Mouse (Mus musculus) lung, embryonic 16.5 days (tissue): ENCODE data around the gene D3Ertd751e. TPM values are rescaled to one million over a fixed set of nuclear protein-coding genes. Genes with fewer than 3 reads are reported as not detected.

Source experiments
- ATAC-seq: fragments of 200-750 bp; cut with Nextera tagmentation; 2 replicates; pipeline ENCODE4 v1.8.0; 2017; ENCODE audit warnings: low read depth, mild to moderate bottlenecking, moderate library complexity
- H3K27ac ChIP-seq: fragments of 300-500 bp; sonication (generic); 2 replicates; pipeline ENCODE4 v1.5.1; 2014; ENCODE audit warnings: mild to moderate bottlenecking, control low read depth, low read length
- H3K27me3 ChIP-seq: fragments of 300-500 bp; sonication (generic); 2 replicates; pipeline ENCODE4 v1.6.1; 2014; ENCODE audit warnings: low read depth, low read length, mixed read lengths; ENCODE audit not compliant: control insufficient read depth, insufficient read depth
- H3K36me3 ChIP-seq: fragments of 300-500 bp; sonication (generic); 2 replicates; pipeline ENCODE4 v1.6.1; 2014; ENCODE audit warnings: low read length; ENCODE audit not compliant: control insufficient read depth, insufficient read depth
- H3K4me1 ChIP-seq: fragments of 300-500 bp; sonication (generic); replicated peaks from 2 replicates; pipeline ENCODE4 v1.6.1; 2014; ENCODE audit warnings: low read length, mixed read lengths; ENCODE audit not compliant: control insufficient read depth, insufficient read depth
- H3K4me2 ChIP-seq: fragments of 300-500 bp; sonication (generic); 2 replicates; pipeline ENCODE4 v1.6.1; 2014; ENCODE audit warnings: low read depth, low read length, control low read depth
- H3K4me3 ChIP-seq: fragments of 300-500 bp; sonication (generic); 2 replicates; pipeline ENCODE4 v1.5.1; 2014; ENCODE audit warnings: mild to moderate bottlenecking, low read length, control low read depth
- H3K9ac ChIP-seq: fragments of 300-500 bp; sonication (generic); 2 replicates; pipeline ENCODE4 v1.6.1; 2014; ENCODE audit warnings: low read length, control low read depth
- H3K9me3 ChIP-seq: fragments of 300-500 bp; sonication (generic); 2 replicates; pipeline ENCODE4 v1.6.1; 2016; ENCODE audit warnings: low read length; ENCODE audit not compliant: control insufficient read depth
- WGBS: fragments of 180-500 bp; shearing (Covaris S2); extraction: QIAGEN DNeasy Blood & Tissue Kit; methylation state at CpG from one replicate; pipeline ENCODE4 v1.1.7; 2014; 5-methylcytosine and 5-hydroxymethylcytosine counted together
- polyA plus RNA-seq: library from polyadenylated mRNA; unstranded; fragments of >200 nt; fragmentation: Nextera tagmentation; extraction: Ambion mirVana; gene quantifications from 2 replicates; pipeline ENCODE4 v1.2.1, GENCODE M21; 2015

The D3Ertd751e gene
- 16.9 and 19.6 TPM in 2 replicates for polyA plus RNA-seq

- peak; percentile 100 for ATAC-seq
- Histone ChIP-seq H3K4me1 (peaks cover 10% of the 10 kb centered on the region), H3K9ac (peak within 1 kb of the TSS; percentile 81), H3K4me3 (peak within 1 kb of the TSS; percentile 70), H3K27ac (peak within 1 kb of the TSS; percentile 90), H3K9me3 (no peaks in the 10 kb centered on the region), H3K27me3 (no peaks in the 10 kb centered on the region), H3K4me2 (peak within 1 kb of the TSS; percentile 88), H3K36me3 (no peaks in the 10 kb centered on the region)
- WGBS, result under 1% methylated on average over 62 of the region's 66 CpGs
These were observed at the start of gene D3Ertd751e, which contains the start of gene Sclt1 for GRCm38 (mm10) chr3:41742278-41742934. TSS of gene D3Ertd751e (plus strand) at chr3:41742611. TSS of gene Sclt1 (minus strand) at chr3:41742514.

- no peak overlapping the region for H3K4me2 ChIP-seq
- WGBS, result 67% methylated on average over 1 of the region's 1 CpGs
- no peaks in the 10 kb centered on the region for H3K4me1 ChIP-seq
- H3K4me3 ChIP-seq, result no peak overlapping the region
- no peak for ATAC-seq
- H3K9me3 ChIP-seq, result no peaks in the 10 kb centered on the region
- no peaks in the 10 kb centered on the region for H3K27me3 ChIP-seq
- no peak overlapping the region for H3K27ac ChIP-seq
- H3K9ac ChIP-seq, result no peak overlapping the region
- H3K36me3 ChIP-seq, result no peaks in the 10 kb centered on the region; the same call in 1 of the 2 replicates
These were observed 46.7 kb upstream of the D3Ertd751e start for GRCm38 (mm10) chr3:41695681-41696080.

GRCm38 (mm10) chr3:41741601-41742277 is 672 bp upstream of the D3Ertd751e start:
- Histone ChIP-seq H3K9ac (peak overlapping the region; percentile 76), H3K27me3 (no peaks in the 10 kb centered on the region), H3K27ac (peak overlapping the region; percentile 90), H3K4me2 (peak overlapping the region; percentile 82), H3K4me3 (peak overlapping the region; percentile 70), H3K36me3 (no peaks in the 10 kb centered on the region), H3K9me3 (no peaks in the 10 kb centered on the region), H3K4me1 (peaks cover 10% of the 10 kb centered on the region)
- ATAC-seq, result no peak
- WGBS, result under 1% methylated on average over 39 of the region's 39 CpGs

GRCm38 (mm10) chr3:41743436-41743835 is 1.0 kb downstream of the D3Ertd751e start:
- peak overlapping the region; percentile 24; the same call in 1 of the 2 replicates for H3K4me3 ChIP-seq
- no peaks in the 10 kb centered on the region for H3K9me3 ChIP-seq
- peaks cover 10% of the 10 kb centered on the region for H3K4me1 ChIP-seq
- H3K36me3 ChIP-seq, result no peaks in the 10 kb centered on the region
- no peak overlapping the region for H3K9ac ChIP-seq
- H3K4me2 ChIP-seq, result peak overlapping the region; percentile 88
- no peaks in the 10 kb centered on the region for H3K27me3 ChIP-seq
- no peak for ATAC-seq
- WGBS, result 33% methylated on average over 6 of the region's 6 CpGs
- no peak overlapping the region for H3K27ac ChIP-seq

- WGBS, result 75% methylated on average over 2 of the region's 2 CpGs
- Histone ChIP-seq H3K27me3 (no peaks in the 10 kb centered on the region), H3K4me1 (no peaks in the 10 kb centered on the region), H3K36me3 (no peaks in the 10 kb centered on the region), H3K4me2 (no peak overlapping the region), H3K9me3 (no peaks in the 10 kb centered on the region), H3K4me3 (no peak overlapping the region), H3K27ac (no peak overlapping the region), H3K9ac (no peak overlapping the region)
- ATAC-seq, result no peak
These were observed 12.1 kb downstream of the D3Ertd751e start for GRCm38 (mm10) chr3:41754556-41754955.

- Histone ChIP-seq H3K4me1 (no peaks in the 10 kb centered on the region), H3K9ac (no peak overlapping the region), H3K9me3 (no peaks in the 10 kb centered on the region), H3K4me2 (no peak overlapping the region), H3K27ac (no peak overlapping the region), H3K4me3 (no peak overlapping the region), H3K27me3 (no peaks in the 10 kb centered on the region), H3K36me3 (no peaks in the 10 kb centered on the region)
- 85% methylated on average over 3 of the region's 3 CpGs for WGBS
- ATAC-seq, result no peak
These were observed 19.7 kb downstream of the D3Ertd751e start for GRCm38 (mm10) chr3:41762091-41762490.

GRCm38 (mm10) chr3:41812447-41812846 is 70.0 kb downstream of the D3Ertd751e start:
- no peak overlapping the region for H3K9ac ChIP-seq
- no peak overlapping the region for H3K4me3 ChIP-seq
- no peaks in the 10 kb centered on the region for H3K27me3 ChIP-seq
- H3K4me2 ChIP-seq, result no peak overlapping the region
- ATAC-seq, result no peak
- no peaks in the 10 kb centered on the region for H3K36me3 ChIP-seq
- no peaks in the 10 kb centered on the region for H3K9me3 ChIP-seq
- no peak overlapping the region for H3K27ac ChIP-seq
- no peaks in the 10 kb centered on the region for H3K4me1 ChIP-seq

Other genes starting within 250 kb of the D3Ertd751e start
- 7.1 and 7.7 TPM in 2 replicates for gene Jade1, start 186.9 kb upstream of the D3Ertd751e start, polyA plus RNA-seq
- 14.8 and 15.5 TPM in 2 replicates for gene Sclt1, start 97 bp upstream of the D3Ertd751e start, polyA plus RNA-seq